ENCODE assay signal across 8 mouse cellular contexts in genomic region chr11:30024261-30025071, GRCm38 (mm10). TPM values are rescaled to one million over a fixed set of nuclear protein-coding genes. Genes with fewer than 3 reads are reported as not detected.
A peak's percentile ranks its signal among the peaks of the same experiment; 100 is the strongest.
DNase-seq lines count a peak whose midpoint lies in the region; ATAC-seq and TF ChIP-seq lines count a peak whose summit lies in the region.

No protein-coding gene starts in this region.

- no peaks in the 10 kb centered on the region for H3K4me1 ChIP-seq in forebrain, postnatal 0 days (ENCODE audit: insufficient read depth)
- no peaks in the 10 kb centered on the region for H3K4me1 ChIP-seq in lung, adult 2 months (ENCODE audit: control insufficient read depth, insufficient read depth, low read length)
- peaks cover 31% of the 10 kb centered on the region for H3K4me1 ChIP-seq in neural tube, embryonic 15.5 days

- peak overlapping the region; percentile 68 for H3K4me3 ChIP-seq in forebrain, postnatal 0 days (ENCODE audit: low read depth, low read length)
- H3K4me3 ChIP-seq in layer of hippocampus, adult 2 months: peak overlapping the region; percentile 88
- peak overlapping the region; percentile 62 for H3K4me3 ChIP-seq in lung, adult 2 months (replicated peaks; ENCODE audit: extremely low read depth, low read depth, low read length)
- H3K4me3 ChIP-seq in neural tube, embryonic 15.5 days (replicated peaks): peak overlapping the region; percentile 66

- no peaks in the 10 kb centered on the region for H3K36me3 ChIP-seq in forebrain, postnatal 0 days (ENCODE audit: insufficient read depth)
- H3K36me3 ChIP-seq in neural tube, embryonic 15.5 days: no peaks in the 10 kb centered on the region

- under 1% methylated on average over 55 of the region's 57 CpGs for WGBS in forebrain, postnatal 0 days
- 4% methylated on average over 57 of the region's 57 CpGs for WGBS in lung, adult 2 months
- WGBS in neural tube, embryonic 15.5 days: under 1% methylated on average over 57 of the region's 57 CpGs

- no peak for TF ChIP-seq CTCF in forebrain, postnatal 0 days (IDR thresholded peaks at IDR 0.05; ENCODE audit: low read depth)
- TF ChIP-seq CTCF in layer of hippocampus, adult 2 months (conservative IDR thresholded peaks at IDR 0.05): no peak
- no peak for TF ChIP-seq CTCF in lung, adult 2 months (IDR thresholded peaks at IDR 0.05; ENCODE audit: insufficient read depth, low read length)

- peak overlapping the region; percentile 50; the same call in 1 of the 2 replicates for H3K27ac ChIP-seq in forebrain, postnatal 0 days (ENCODE audit: low read depth, low read length)
- H3K27ac ChIP-seq in layer of hippocampus, adult 2 months: peak overlapping the region; percentile 94
- peak overlapping the region; percentile 92 for H3K27ac ChIP-seq in neural tube, embryonic 15.5 days (replicated peaks)

- H3K9me3 ChIP-seq in forebrain, postnatal 0 days (ENCODE audit: low read length): no peaks in the 10 kb centered on the region
- no peaks in the 10 kb centered on the region for H3K9me3 ChIP-seq in neural tube, embryonic 15.5 days (replicated peaks)

- peak overlapping the region; percentile 67 for H3K9ac ChIP-seq in forebrain, postnatal 0 days
- peak overlapping the region; percentile 65 for H3K9ac ChIP-seq in neural tube, embryonic 15.5 days (replicated peaks)

- H3K4me2 ChIP-seq in forebrain, postnatal 0 days (ENCODE audit: low read depth): peak overlapping the region; percentile 98
- H3K4me2 ChIP-seq in neural tube, embryonic 15.5 days: peak overlapping the region; percentile 86

- peak; percentile 58 for DNase-seq in MN1 (ENCODE audit: low spot score)
- peak; percentile 73 for DNase-seq in cerebellum, adult 11-12 months
- peak; percentile 41 for DNase-seq in forebrain, postnatal 0 days
- DNase-seq in heart, postnatal 4 days: peak; percentile 25
- DNase-seq in layer of hippocampus, adult 2 months (ENCODE audit: low spot score in 2 of 2): peak; percentile 20 to 26
- peak; percentile 52 for DNase-seq in lung, adult 2 months

- TF ChIP-seq POLR2A in lung, adult 2 months (IDR thresholded peaks at IDR 0.05; ENCODE audit: borderline replicate concordance, extremely low read depth, low read depth, low read length): no peak

- ATAC-seq in forebrain, postnatal 0 days: no peak
- ATAC-seq in neural tube, embryonic 15.5 days (ENCODE audit: low FRiP score): peak; percentile 18
- ATAC-seq in erythroid progenitor cell, adult 5-6 weeks (replicated peaks; ENCODE audit: low FRiP score, poor library complexity, severe bottlenecking): no peak

- H3K27me3 ChIP-seq in forebrain, postnatal 0 days (ENCODE audit: insufficient read depth, low read length): no peaks in the 10 kb centered on the region
- no peaks in the 10 kb centered on the region for H3K27me3 ChIP-seq in neural tube, embryonic 15.5 days (replicated peaks)

RNA-seq across cellular contexts. Expression of gene Eml6, which starts 1.4 kb away (rescaled TPM):
- total RNA-seq in forebrain, postnatal 0 days (2014; rRNA removed): 11.0 and 24.2 TPM in 2 replicates
- polyA plus RNA-seq in forebrain, postnatal 0 days (2015; fragmentation: Nextera tagmentation; extraction: Ambion mirVana): 1.1 and 2.7 TPM in 2 replicates
- 1 to 10 TPM; 1.5 to 1.7 TPM for total RNA-seq in heart, postnatal 4 days (2021)
- 10 to 100 TPM; 30.6 to 32.6 TPM for total RNA-seq in layer of hippocampus, adult 2 months (2021)
- polyA plus RNA-seq in lung, adult 2 months (2012; rRNA removed): 3.7 and 4.3 TPM in 2 replicates
- polyA plus RNA-seq in neural tube, embryonic 15.5 days (2015; fragmentation: Nextera tagmentation; extraction: Ambion mirVana): 5.2 and 7.7 TPM in 2 replicates
- total RNA-seq in erythroid progenitor cell, adult 5-6 weeks (2015; ENCODE audit: low replicate concordance): 0.84 and 18.0 TPM in 2 replicates
- total RNA-seq in erythroid progenitor cell, adult 5-6 weeks (2017; ENCODE audit: low replicate concordance): 1.2 TPM in 1 of 2 replicates, not detected in the other

Comparison
In these comparisons a context has a peak if more than half of its experiments do, and no peak if none do; other contexts are left out.
1. DNase-seq: peak in every context shown above with its lines; median percentile 73 in cerebellum, adult 11-12 months; 58 in MN1; 52 in lung, adult 2 months; 41 in forebrain, postnatal 0 days; 25 in heart, postnatal 4 days; 23 in layer of hippocampus, adult 2 months.